Mouse (Mus musculus) embryonic facial prominence, embryonic 15.5 days (tissue): ENCODE measurements around the gene Cers3. TPM values are rescaled to one million over a fixed set of nuclear protein-coding genes. Genes with fewer than 3 reads are reported as not detected.

Experiments
- ATAC-seq: fragments of 200-750 bp; cut with Nextera tagmentation; 2 replicates; pipeline ENCODE4 v1.8.0; 2017; ENCODE audit warnings: low read depth, moderate TSS enrichment; ENCODE audit not compliant: insufficient number of reproducible peaks, low FRiP score, low TSS enrichment
- H3K27ac ChIP-seq: fragments of 300-500 bp; sonication (generic); replicated peaks from 2 replicates; pipeline ENCODE4 v1.5.1; 2015; ENCODE audit warnings: mild to moderate bottlenecking, inconsistent platforms
- H3K27me3 ChIP-seq: fragments of 300-500 bp; sonication (generic); 2 replicates; pipeline ENCODE4 v1.6.1; 2015; ENCODE audit warnings: inconsistent platforms
- H3K36me3 ChIP-seq: fragments of 300-500 bp; sonication (generic); 2 replicates; pipeline ENCODE4 v1.6.1; 2015; ENCODE audit warnings: mild to moderate bottlenecking, inconsistent platforms
- H3K4me1 ChIP-seq: fragments of 300-500 bp; sonication (generic); 2 replicates; pipeline ENCODE4 v1.6.1; 2015; ENCODE audit warnings: inconsistent platforms
- H3K4me2 ChIP-seq: fragments of 300-500 bp; sonication (generic); replicated peaks from 2 replicates; pipeline ENCODE4 v1.6.1; 2015; ENCODE audit warnings: mild to moderate bottlenecking, inconsistent platforms
- H3K4me3 ChIP-seq: fragments of 300-500 bp; sonication (generic); replicated peaks from 2 replicates; pipeline ENCODE4 v1.5.1; 2015; ENCODE audit warnings: mild to moderate bottlenecking, inconsistent platforms
- H3K9ac ChIP-seq: fragments of 300-500 bp; sonication (generic); 2 replicates; pipeline ENCODE4 v1.6.1; 2015; ENCODE audit warnings: inconsistent platforms
- H3K9me3 ChIP-seq: fragments of 300-500 bp; sonication (generic); replicated peaks from 2 replicates; pipeline ENCODE4 v1.6.1; 2016; ENCODE audit warnings: inconsistent platforms
- WGBS: fragments of 180-500 bp; shearing (Covaris S2); methylation state at CpG from one replicate; pipeline ENCODE4 v1.1.7; 2015; 5-methylcytosine and 5-hydroxymethylcytosine counted together
- polyA plus RNA-seq: library from polyadenylated mRNA; unstranded; fragments of >200 nt; fragmentation: Nextera tagmentation; extraction: Ambion mirVana; gene quantifications from 2 replicates; pipeline ENCODE4 v1.2.1, GENCODE M21; 2015

Gene Cers3
- polyA plus RNA-seq, 1 experiment from 2014 or later = 15.2 TPM

GRCm38 (mm10) chr7:66779944-66780942, 36.9 kb downstream of the Cers3 start:
- Histone ChIP-seq H3K9ac (no peak overlapping the region), H3K9me3 (no peaks in the 10 kb centered on the region), H3K36me3 (no peaks in the 10 kb centered on the region), H3K4me2 (no peak overlapping the region), H3K4me1 (peaks cover 12% of the 10 kb centered on the region; the same call in 1 of the 2 replicates), H3K4me3 (no peak overlapping the region), H3K27ac (0 out of 2 replicates have a peak overlapping the region, but pooled peaks have one; percentile 6), H3K27me3 (no peaks in the 10 kb centered on the region)
- ATAC-seq = no peak
- WGBS = 48% methylated on average over 10 of the region's 10 CpGs

GRCm38 (mm10) chr7:66786476-66786875, 43.2 kb downstream of the Cers3 start:
- ATAC-seq = no peak
- Histone ChIP-seq H3K27ac (no peak overlapping the region), H3K36me3 (no peaks in the 10 kb centered on the region), H3K4me1 (no peaks in the 10 kb centered on the region; the same call in 1 of the 2 replicates), H3K4me3 (no peak overlapping the region), H3K27me3 (no peaks in the 10 kb centered on the region), H3K9me3 (no peaks in the 10 kb centered on the region), H3K9ac (no peak overlapping the region), H3K4me2 (no peak overlapping the region)
- 67% methylated on average over 3 of the region's 3 CpGs for WGBS

DNA sequence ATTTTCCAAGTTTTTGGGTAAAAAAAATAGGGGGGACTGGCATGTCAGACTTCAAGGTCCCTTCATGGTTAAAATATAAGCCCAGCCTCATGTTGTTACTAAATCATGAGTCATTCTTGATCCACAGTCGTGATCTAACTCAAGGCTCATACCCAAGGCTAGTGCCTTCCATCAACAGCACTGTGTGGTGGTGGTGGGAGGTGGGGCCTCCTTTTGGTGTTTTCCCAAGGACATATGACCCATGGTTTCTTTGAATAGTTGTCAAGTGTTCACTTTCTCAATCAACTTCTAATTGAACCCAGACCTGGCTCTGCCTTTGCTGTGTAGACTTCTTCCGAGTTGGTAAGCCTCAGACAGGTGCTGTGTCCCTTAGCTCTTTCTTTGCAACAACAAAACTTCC, 44.5 kb downstream of the Cers3 start:
- Histone ChIP-seq H3K9me3 (no peaks in the 10 kb centered on the region), H3K27ac (no peak overlapping the region), H3K4me2 (no peak overlapping the region), H3K36me3 (no peaks in the 10 kb centered on the region), H3K27me3 (no peaks in the 10 kb centered on the region), H3K9ac (no peak overlapping the region), H3K4me1 (no peaks in the 10 kb centered on the region; the same call in 1 of the 2 replicates), H3K4me3 (no peak overlapping the region)
- no peak for ATAC-seq
- WGBS = 25% methylated on average over 2 of the region's 2 CpGs

GRCm38 (mm10) chr7:66789860-66790748, 46.8 kb downstream of the Cers3 start:
- Histone ChIP-seq H3K4me3 (no peak overlapping the region), H3K36me3 (no peaks in the 10 kb centered on the region), H3K4me1 (no peaks in the 10 kb centered on the region; the same call in 1 of the 2 replicates), H3K27ac (no peak overlapping the region), H3K9me3 (no peaks in the 10 kb centered on the region), H3K27me3 (no peaks in the 10 kb centered on the region), H3K9ac (no peak overlapping the region), H3K4me2 (no peak overlapping the region)
- 30% methylated on average over 8 of the region's 8 CpGs for WGBS
- peak; percentile 34; the same call in 1 of the 2 replicates for ATAC-seq

DNA sequence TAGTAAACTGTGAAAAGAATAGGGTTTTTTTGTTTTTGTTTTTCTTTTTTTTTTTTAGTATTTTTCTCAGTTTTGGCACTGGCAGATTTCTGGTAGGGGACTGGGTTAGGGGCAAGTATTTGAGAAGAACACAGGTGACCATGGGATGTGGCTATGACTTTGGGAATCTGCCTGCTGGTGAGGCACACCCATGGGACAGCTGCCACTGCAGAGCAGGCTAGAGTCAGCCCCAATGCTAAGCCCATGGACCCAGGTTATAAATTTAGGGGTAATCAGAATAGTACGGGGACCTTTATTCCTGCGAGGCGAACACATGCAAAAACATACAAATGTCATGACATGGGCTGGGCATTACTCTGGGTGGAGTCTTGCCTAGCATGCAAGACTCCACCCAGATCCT, 47.7 kb downstream of the Cers3 start:
- H3K36me3 ChIP-seq = no peaks in the 10 kb centered on the region
- H3K4me3 ChIP-seq = no peak overlapping the region
- no peaks in the 10 kb centered on the region; the same call in 1 of the 2 replicates for H3K4me1 ChIP-seq
- no peaks in the 10 kb centered on the region for H3K9me3 ChIP-seq
- H3K9ac ChIP-seq = no peak overlapping the region
- H3K4me2 ChIP-seq = no peak overlapping the region
- H3K27ac ChIP-seq = no peak overlapping the region
- WGBS = 92% methylated on average over 3 of the region's 3 CpGs
- ATAC-seq = no peak
- no peaks in the 10 kb centered on the region for H3K27me3 ChIP-seq

- no peak overlapping the region for H3K9ac ChIP-seq
- no peak overlapping the region for H3K4me2 ChIP-seq
- H3K4me3 ChIP-seq = no peak overlapping the region
- 8% methylated on average over 1 of the region's 1 CpGs for WGBS
- no peak for ATAC-seq
- no peak overlapping the region for H3K27ac ChIP-seq
- H3K36me3 ChIP-seq = no peaks in the 10 kb centered on the region
- H3K4me1 ChIP-seq = peaks cover 14% of the 10 kb centered on the region
- no peaks in the 10 kb centered on the region for H3K9me3 ChIP-seq
- H3K27me3 ChIP-seq = no peaks in the 10 kb centered on the region
These were observed 53.6 kb downstream of the Cers3 start for GRCm38 (mm10) chr7:66796909-66797308.

GRCm38 (mm10) chr7:66797345-66797744, 54.0 kb downstream of the Cers3 start:
- H3K9ac ChIP-seq = no peak overlapping the region
- peaks cover 14% of the 10 kb centered on the region for H3K4me1 ChIP-seq
- no peak for ATAC-seq
- 86% methylated on average over 1 of the region's 1 CpGs for WGBS
- H3K27me3 ChIP-seq = no peaks in the 10 kb centered on the region
- no peak overlapping the region for H3K4me2 ChIP-seq
- no peaks in the 10 kb centered on the region for H3K36me3 ChIP-seq
- no peaks in the 10 kb centered on the region for H3K9me3 ChIP-seq
- H3K4me3 ChIP-seq = no peak overlapping the region
- H3K27ac ChIP-seq = no peak overlapping the region

DNA sequence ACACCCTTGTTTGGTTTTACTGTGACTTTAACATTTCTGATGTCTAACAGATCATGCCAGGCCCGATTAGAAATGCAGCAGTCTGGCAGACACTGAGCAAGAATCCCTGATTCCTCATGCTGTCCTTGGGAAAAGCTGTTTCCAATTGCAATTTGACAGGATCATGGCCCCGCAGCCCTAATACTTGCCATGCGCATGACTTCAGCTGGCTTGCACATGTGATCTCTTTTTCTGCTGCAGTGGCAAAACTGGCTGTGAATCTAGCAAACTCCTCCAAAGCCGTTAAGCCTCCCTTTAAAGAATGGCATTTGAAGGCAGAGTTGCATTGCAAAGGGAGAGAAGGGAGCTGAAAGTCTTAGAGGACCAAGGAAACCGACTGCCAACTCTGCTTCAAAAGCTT, 55.5 kb downstream of the Cers3 start:
- no peaks in the 10 kb centered on the region for H3K27me3 ChIP-seq
- H3K36me3 ChIP-seq = no peaks in the 10 kb centered on the region
- no peak overlapping the region for H3K9ac ChIP-seq
- 16% methylated on average over 5 of the region's 5 CpGs for WGBS
- H3K4me3 ChIP-seq = no peak overlapping the region
- peaks cover 14% of the 10 kb centered on the region for H3K4me1 ChIP-seq
- H3K27ac ChIP-seq = peak overlapping the region; percentile 48; the same call in 1 of the 2 replicates
- no peaks in the 10 kb centered on the region for H3K9me3 ChIP-seq
- no peak overlapping the region for H3K4me2 ChIP-seq
- peak; percentile 34; the same call in 1 of the 2 replicates for ATAC-seq

GRCm38 (mm10) chr7:66800784-66801183, 57.5 kb downstream of the Cers3 start:
- H3K36me3 ChIP-seq = no peaks in the 10 kb centered on the region
- H3K4me1 ChIP-seq = peaks cover 14% of the 10 kb centered on the region
- no peaks in the 10 kb centered on the region for H3K9me3 ChIP-seq
- H3K4me3 ChIP-seq = no peak overlapping the region
- H3K27me3 ChIP-seq = no peaks in the 10 kb centered on the region
- no peak overlapping the region for H3K4me2 ChIP-seq
- no peak overlapping the region for H3K27ac ChIP-seq
- no peak overlapping the region for H3K9ac ChIP-seq
- 63% methylated on average over 5 of the region's 5 CpGs for WGBS
- ATAC-seq = no peak

DNA sequence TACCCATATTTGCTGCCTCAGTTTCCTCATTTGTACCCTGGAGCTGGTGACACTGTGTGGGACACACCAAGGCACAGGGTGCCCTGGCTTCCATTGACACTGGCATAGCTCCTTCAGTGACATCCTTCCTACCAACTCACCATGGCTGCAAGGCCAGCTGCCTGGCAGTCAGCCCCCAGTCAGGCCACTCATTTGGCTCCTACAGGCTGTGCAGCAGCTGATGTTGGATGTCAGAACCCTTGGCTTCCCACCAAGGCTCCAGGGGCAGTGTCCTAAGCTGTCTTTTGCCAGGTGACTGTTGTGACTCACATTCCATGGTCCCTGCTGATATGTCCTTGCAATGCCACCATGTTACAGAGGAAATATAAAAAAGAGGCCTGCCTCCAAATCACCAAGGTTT, 58.5 kb downstream of the Cers3 start:
- Histone ChIP-seq H3K9ac (no peak overlapping the region), H3K4me3 (no peak overlapping the region), H3K9me3 (no peaks in the 10 kb centered on the region), H3K27ac (no peak overlapping the region), H3K27me3 (no peaks in the 10 kb centered on the region), H3K4me1 (peaks cover 14% of the 10 kb centered on the region), H3K36me3 (no peaks in the 10 kb centered on the region), H3K4me2 (no peak overlapping the region)
- no peak for ATAC-seq

- Histone ChIP-seq H3K9me3 (no peaks in the 10 kb centered on the region), H3K36me3 (no peaks in the 10 kb centered on the region), H3K4me1 (peaks cover 10% of the 10 kb centered on the region), H3K27ac (no peak overlapping the region), H3K9ac (no peak overlapping the region), H3K4me3 (no peak overlapping the region), H3K27me3 (no peaks in the 10 kb centered on the region), H3K4me2 (no peak overlapping the region)
- WGBS = 60% methylated on average over 5 of the region's 5 CpGs
- no peak for ATAC-seq
These were observed 60.5 kb downstream of the Cers3 start for GRCm38 (mm10) chr7:66803798-66804197.
